Mouse (Mus musculus): Measurements from ENCODE around the gene Eef2k. TPM values are rescaled to one million over a fixed set of nuclear protein-coding genes. Genes with fewer than 3 reads are reported as not detected.

Gene Eef2k
- 19.3 TPM for polyA plus RNA-seq (2015; fragmentation: Illumina TruSeq; extraction: RNeasy Lipid Tissue Mini Kit (QIAGEN cat#74804); ENCODE audit: low read depth, low replicate concordance)

DNA sequence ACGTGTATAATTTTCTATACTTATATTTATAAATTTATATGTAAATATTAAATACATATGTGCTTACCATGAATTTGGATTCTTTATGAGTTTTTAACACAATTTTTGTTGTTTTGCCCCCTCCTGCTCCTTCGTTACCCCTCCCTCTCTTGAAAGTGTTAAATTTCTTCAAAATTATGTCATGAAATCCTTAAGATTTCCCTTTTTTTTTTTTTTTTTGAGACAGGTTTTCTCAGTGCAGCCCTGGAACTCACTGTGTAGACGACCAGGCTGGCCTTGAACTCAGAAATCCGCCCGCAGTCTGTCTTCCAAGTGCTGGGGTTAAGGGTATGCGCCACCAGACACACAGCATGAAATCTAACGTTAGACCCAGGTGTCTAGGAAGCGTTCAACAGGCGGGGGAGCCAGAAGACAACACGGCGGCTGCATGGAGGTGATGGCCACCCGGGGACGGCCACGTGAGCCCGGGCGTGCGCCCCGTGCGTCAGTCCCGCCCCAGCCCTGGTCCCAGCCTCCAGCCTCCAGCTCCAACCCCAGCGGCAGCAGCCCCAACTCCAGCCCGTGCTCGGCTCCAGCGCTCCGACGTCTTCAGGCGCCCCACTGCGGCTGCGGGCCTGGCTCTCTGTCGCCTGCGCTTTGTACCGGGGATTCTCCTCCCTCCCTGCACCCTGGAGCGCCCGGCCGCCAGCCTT is at the start of gene Eef2k:
Gene Eef2k (plus strand): TSS at position 487 of the 692 bp plus-strand sequence.

GRCm38 (mm10) chr7:120811834-120812415 is 30.7 kb upstream of the Eef2k start, which contains the start of gene Gm5737:
Gm5737 (plus strand) TSS chr7:120812365.

GRCm38 (mm10) chr7:120917592-120918461 is 75.2 kb downstream of the Eef2k start, which contains the start of gene Polr3e:
Polr3e (plus strand) TSS chr7:120917744.

Other genes with a start within 250 kb of the Eef2k start
- 389 TPM for gene Uqcrc2, start 207.7 kb upstream of the Eef2k start, polyA plus RNA-seq (2015; fragmentation: Illumina TruSeq; extraction: RNeasy Lipid Tissue Mini Kit (QIAGEN cat#74804); ENCODE audit: low read depth, low replicate concordance)
- gene Pdzd9, start 172.5 kb upstream of the Eef2k start, polyA plus RNA-seq (2015; fragmentation: Illumina TruSeq; extraction: RNeasy Lipid Tissue Mini Kit (QIAGEN cat#74804); ENCODE audit: low read depth, low replicate concordance): not detected
- gene Mosmo, start 165.2 kb upstream of the Eef2k start, polyA plus RNA-seq (2015; fragmentation: Illumina TruSeq; extraction: RNeasy Lipid Tissue Mini Kit (QIAGEN cat#74804); ENCODE audit: low read depth, low replicate concordance): 57.9 TPM
- gene Vwa3a, start 103.5 kb upstream of the Eef2k start, polyA plus RNA-seq (2015; fragmentation: Illumina TruSeq; extraction: RNeasy Lipid Tissue Mini Kit (QIAGEN cat#74804); ENCODE audit: low read depth, low replicate concordance): 3.4 TPM
- not detected for gene Gm5737, start 30.5 kb upstream of the Eef2k start, polyA plus RNA-seq (2015; fragmentation: Illumina TruSeq; extraction: RNeasy Lipid Tissue Mini Kit (QIAGEN cat#74804); ENCODE audit: low read depth, low replicate concordance)
- 22.1 TPM for gene Polr3e, start 74.9 kb downstream of the Eef2k start, polyA plus RNA-seq (2015; fragmentation: Illumina TruSeq; extraction: RNeasy Lipid Tissue Mini Kit (QIAGEN cat#74804); ENCODE audit: low read depth, low replicate concordance)
- gene Cdr2, start 139.5 kb downstream of the Eef2k start, polyA plus RNA-seq (2015; fragmentation: Illumina TruSeq; extraction: RNeasy Lipid Tissue Mini Kit (QIAGEN cat#74804); ENCODE audit: low read depth, low replicate concordance): 21.2 TPM
- 0.59 TPM for gene Mfsd13b, start 139.7 kb downstream of the Eef2k start, polyA plus RNA-seq (2015; fragmentation: Illumina TruSeq; extraction: RNeasy Lipid Tissue Mini Kit (QIAGEN cat#74804); ENCODE audit: low read depth, low replicate concordance)
- 85.7 TPM for gene Mettl9, start 191.6 kb downstream of the Eef2k start, polyA plus RNA-seq (2015; fragmentation: Illumina TruSeq; extraction: RNeasy Lipid Tissue Mini Kit (QIAGEN cat#74804); ENCODE audit: low read depth, low replicate concordance)
- 1.0 TPM for gene Igsf6, start 231.7 kb downstream of the Eef2k start, polyA plus RNA-seq (2015; fragmentation: Illumina TruSeq; extraction: RNeasy Lipid Tissue Mini Kit (QIAGEN cat#74804); ENCODE audit: low read depth, low replicate concordance)
- gene Otoa, start 238.8 kb downstream of the Eef2k start, polyA plus RNA-seq (2015; fragmentation: Illumina TruSeq; extraction: RNeasy Lipid Tissue Mini Kit (QIAGEN cat#74804); ENCODE audit: low read depth, low replicate concordance): not detected